Mouse (Mus musculus): Measurements from ENCODE around the gene Gm10681. TPM values are rescaled to one million over a fixed set of nuclear protein-coding genes. Genes with fewer than 3 reads are reported as not detected.
A peak's percentile ranks its signal among the peaks of the same experiment; 100 is the strongest.
"Not testable (repeated sequence)": the region's sequence is repeated elsewhere in the genome, so short reads cannot be mapped to it uniquely, and the experiment has no call there.

Gm10681 gene
- polyA plus RNA-seq, 1 experiment from 2014 or later: not detected

- 83% methylated on average over 2 of the region's 2 CpGs for WGBS
- not testable (repeated sequence) for H3K27ac ChIP-seq; H3K9ac ChIP-seq; H3K4me3 ChIP-seq; H3K27me3 ChIP-seq (replicated peaks); H3K9me3 ChIP-seq; ATAC-seq (ENCODE audit: low FRiP score, low read depth); H3K36me3 ChIP-seq; H3K4me1 ChIP-seq; H3K4me2 ChIP-seq (replicated peaks)
Observed at GRCm38 (mm10) chr3:98567717-98568116, 20.9 kb downstream of the Gm10681 start.

GRCm38 (mm10) chr3:98564894-98565293 lies 23.7 kb downstream of the Gm10681 start:
- not testable (repeated sequence) for H3K27me3 ChIP-seq (replicated peaks); H3K4me1 ChIP-seq; ATAC-seq (ENCODE audit: low FRiP score, low read depth); H3K9me3 ChIP-seq; H3K36me3 ChIP-seq; H3K27ac ChIP-seq; H3K4me3 ChIP-seq; H3K9ac ChIP-seq; H3K4me2 ChIP-seq (replicated peaks)
- no CpG with 5 or more reads among the region's 3 CpGs for WGBS

GRCm38 (mm10) chr3:98563831-98564230 lies 24.8 kb downstream of the Gm10681 start:
- not testable (repeated sequence) for ATAC-seq (ENCODE audit: low FRiP score, low read depth); H3K9me3 ChIP-seq; H3K27me3 ChIP-seq (replicated peaks); H3K4me1 ChIP-seq; H3K9ac ChIP-seq; H3K4me3 ChIP-seq; H3K27ac ChIP-seq; H3K4me2 ChIP-seq (replicated peaks); H3K36me3 ChIP-seq
- WGBS: no CpG with 5 or more reads among the region's 2 CpGs

GRCm38 (mm10) chr3:98560711-98561110 lies 27.9 kb downstream of the Gm10681 start:
- H3K9ac ChIP-seq; H3K27me3 ChIP-seq (replicated peaks); H3K9me3 ChIP-seq; H3K36me3 ChIP-seq; H3K4me1 ChIP-seq; H3K27ac ChIP-seq; H3K4me3 ChIP-seq; H3K4me2 ChIP-seq (replicated peaks); ATAC-seq (ENCODE audit: low FRiP score, low read depth): not testable (repeated sequence)
- no CpG with 5 or more reads among the region's 5 CpGs for WGBS

- not testable (repeated sequence) for H3K9me3 ChIP-seq; H3K4me3 ChIP-seq; H3K27me3 ChIP-seq (replicated peaks); H3K4me2 ChIP-seq (replicated peaks); H3K9ac ChIP-seq; H3K4me1 ChIP-seq; ATAC-seq (ENCODE audit: low FRiP score, low read depth); H3K36me3 ChIP-seq; H3K27ac ChIP-seq
- no CpG with 5 or more reads among the region's 1 CpGs for WGBS
Observed at GRCm38 (mm10) chr3:98550832-98551231, 37.8 kb downstream of the Gm10681 start.

- not testable (repeated sequence) for H3K4me2 ChIP-seq (replicated peaks); H3K27ac ChIP-seq; H3K4me1 ChIP-seq; H3K9me3 ChIP-seq; H3K4me3 ChIP-seq; H3K27me3 ChIP-seq (replicated peaks); H3K36me3 ChIP-seq; H3K9ac ChIP-seq
- peak; percentile 68; the same call in 1 of the 2 replicates for ATAC-seq (ENCODE audit: low FRiP score, low read depth)
- WGBS: no CpG with 5 or more reads among the region's 2 CpGs
Observed at GRCm38 (mm10) chr3:98550215-98550614, 38.4 kb downstream of the Gm10681 start.

GRCm38 (mm10) chr3:98548495-98548894 lies 40.1 kb downstream of the Gm10681 start:
- not testable (repeated sequence) for H3K27me3 ChIP-seq (replicated peaks); H3K4me1 ChIP-seq; ATAC-seq (ENCODE audit: low FRiP score, low read depth); H3K27ac ChIP-seq; H3K4me2 ChIP-seq (replicated peaks); H3K36me3 ChIP-seq; H3K4me3 ChIP-seq; H3K9ac ChIP-seq; H3K9me3 ChIP-seq
- WGBS: 100% methylated on average over 1 of the region's 1 CpGs

GRCm38 (mm10) chr3:98547641-98548040 lies 41.0 kb downstream of the Gm10681 start:
- H3K4me3 ChIP-seq; H3K36me3 ChIP-seq; H3K9ac ChIP-seq; H3K9me3 ChIP-seq; H3K27ac ChIP-seq; H3K27me3 ChIP-seq (replicated peaks); H3K4me2 ChIP-seq (replicated peaks); ATAC-seq (ENCODE audit: low FRiP score, low read depth); H3K4me1 ChIP-seq: not testable (repeated sequence)

GRCm38 (mm10) chr3:98524978-98525377 lies 63.6 kb downstream of the Gm10681 start:
- not testable (repeated sequence) for ATAC-seq (ENCODE audit: low FRiP score, low read depth); H3K4me2 ChIP-seq (replicated peaks); H3K9ac ChIP-seq; H3K36me3 ChIP-seq; H3K4me1 ChIP-seq; H3K27ac ChIP-seq; H3K9me3 ChIP-seq; H3K27me3 ChIP-seq (replicated peaks); H3K4me3 ChIP-seq

GRCm38 (mm10) chr3:98524552-98524951 lies 64.1 kb downstream of the Gm10681 start:
- not testable (repeated sequence) for H3K4me2 ChIP-seq (replicated peaks); ATAC-seq (ENCODE audit: low FRiP score, low read depth); H3K4me3 ChIP-seq; H3K9me3 ChIP-seq; H3K4me1 ChIP-seq; H3K9ac ChIP-seq; H3K27ac ChIP-seq; H3K36me3 ChIP-seq; H3K27me3 ChIP-seq (replicated peaks)
- WGBS: no CpG with 5 or more reads among the region's 1 CpGs

- H3K4me1 ChIP-seq; H3K36me3 ChIP-seq; H3K9me3 ChIP-seq; H3K27me3 ChIP-seq (replicated peaks); H3K4me2 ChIP-seq (replicated peaks); H3K27ac ChIP-seq; H3K4me3 ChIP-seq; ATAC-seq (ENCODE audit: low FRiP score, low read depth); H3K9ac ChIP-seq: not testable (repeated sequence)
- WGBS: 55% methylated on average over 1 of the region's 2 CpGs
Observed at GRCm38 (mm10) chr3:98522779-98523178, 65.8 kb downstream of the Gm10681 start.

GRCm38 (mm10) chr3:98510414-98510813 lies 78.2 kb downstream of the Gm10681 start, which contains the start of gene Hsd3b4:
Gene Hsd3b4 (minus strand): TSS chr3:98510514.
- not testable (repeated sequence) for H3K27ac ChIP-seq
- WGBS: no CpG with 5 or more reads among the region's 1 CpGs

GRCm38 (mm10) chr3:98507229-98507628 lies 81.4 kb downstream of the Gm10681 start:
- H3K27me3 ChIP-seq (replicated peaks); H3K4me2 ChIP-seq (replicated peaks); H3K9ac ChIP-seq; H3K4me1 ChIP-seq; H3K4me3 ChIP-seq; ATAC-seq (ENCODE audit: low FRiP score, low read depth); H3K36me3 ChIP-seq; H3K9me3 ChIP-seq; H3K27ac ChIP-seq: not testable (repeated sequence)
- no CpG with 5 or more reads among the region's 5 CpGs for WGBS

More at GRCm38 (mm10) chr3:98510414-98510813, 78.2 kb downstream of the Gm10681 start, which contains the start of gene Hsd3b4:
- H3K9ac ChIP-seq; H3K36me3 ChIP-seq; H3K9me3 ChIP-seq; H3K4me1 ChIP-seq; H3K4me3 ChIP-seq; ATAC-seq (ENCODE audit: low FRiP score, low read depth); H3K27me3 ChIP-seq (replicated peaks); H3K4me2 ChIP-seq (replicated peaks): not testable (repeated sequence)
